Mouse (Mus musculus) ES-E14 (cell line): Measurements from ENCODE around the gene Golim4. TPM values are rescaled to one million over a fixed set of nuclear protein-coding genes. Genes with fewer than 3 reads are reported as not detected.

Source experiments
- DNase-seq: peaks from one replicate; pipeline ENCODE4 v3.0.0-alpha.2; 2013; ENCODE audit warnings: low read depth, low spot score
- H3K27ac ChIP-seq: 2 replicates; pipeline ENCODE4 v1.5.1; 2012; ENCODE audit warnings: low read depth, mild to moderate bottlenecking, low read length, moderate library complexity, mixed read lengths; ENCODE audit not compliant: poor library complexity, insufficient read depth, severe bottlenecking
- H3K36me3 ChIP-seq: 2 replicates; pipeline ENCODE4 v1.6.1; 2012; ENCODE audit warnings: mild to moderate bottlenecking, low read length, moderate library complexity, mixed read lengths; ENCODE audit not compliant: control insufficient read depth, poor library complexity, insufficient read depth, severe bottlenecking
- H3K4me1 ChIP-seq, 2 experiments: fragments of 150-350 bp in 1 of 2; sonication (generic) in 1 of 2; 2 replicates each; pipeline ENCODE4 v1.6.1; 2012; ENCODE audit warnings: low read length in 2 of 2, mild to moderate bottlenecking in 1 of 2, mixed read lengths in 1 of 2; ENCODE audit not compliant: control insufficient read depth in 2 of 2, insufficient read depth in 2 of 2, poor library complexity in 1 of 2
- H3K4me3 ChIP-seq, 2 experiments: fragments of 150-350 bp in 1 of 2; sonication (generic) in 1 of 2; 2 replicates each; pipeline ENCODE4 v1.5.1; 2012; ENCODE audit warnings: low read length in 2 of 2, low read depth in 1 of 2, mild to moderate bottlenecking in 1 of 2, mixed read lengths in 1 of 2; ENCODE audit not compliant: insufficient read depth in 1 of 2, poor library complexity in 1 of 2, severe bottlenecking in 1 of 2
- H3K9ac ChIP-seq: 2 replicates; pipeline ENCODE4 v1.6.1; 2012; ENCODE audit warnings: low read depth, mild to moderate bottlenecking, low read length, mixed read lengths; ENCODE audit not compliant: poor library complexity, insufficient read depth, severe bottlenecking
- H3K9me3 ChIP-seq: fragments of 150-350 bp; sonication (generic); 2 replicates; pipeline ENCODE4 v1.6.1; 2012; ENCODE audit warnings: low read depth, mild to moderate bottlenecking, low read length; ENCODE audit not compliant: control insufficient read depth, insufficient read depth
- CHD2 ChIP-seq: IDR thresholded peaks from 2 replicates; pipeline ENCODE4 v1.6.1; 2014; ENCODE audit warnings: mild to moderate bottlenecking, low read depth, low read length, inconsistent platforms
- HCFC1 ChIP-seq: IDR thresholded peaks from 2 replicates; pipeline ENCODE4 v1.6.1; 2012; ENCODE audit warnings: low read length, inconsistent platforms, borderline replicate concordance; ENCODE audit not compliant: insufficient read depth
- MAFK ChIP-seq: IDR thresholded peaks from 2 replicates; pipeline ENCODE4 v1.6.1; 2014; ENCODE audit warnings: mild to moderate bottlenecking, low read depth, low read length, inconsistent platforms; ENCODE audit not compliant: insufficient read depth
- ZC3H11A ChIP-seq: IDR thresholded peaks from 2 replicates; pipeline ENCODE4 v1.6.1; 2012; ENCODE audit warnings: low read depth, mild to moderate bottlenecking, inconsistent platforms, low read length, borderline replicate concordance
- ZNF384 ChIP-seq: IDR thresholded peaks from 2 replicates; pipeline ENCODE4 v1.6.1; 2012; ENCODE audit warnings: low read depth, low read length, inconsistent platforms
- in situ Hi-C, 2 experiments: fragments of 600-800 bp; cut with MboI; formaldehyde crosslinking; loops; one replicate each; pipeline ENCODE4 v1.15.1; 2025; ENCODE audit warnings: low sequenced_read_pairs in 2 of 2, inconsistent platforms in 1 of 2; ENCODE audit not compliant: unreplicated experiment in 2 of 2
- total RNA-seq: library from RNA; depleted of rRNA; stranded (reverse); fragments of 300-350 nt; gene quantifications from 2 replicates; pipeline ENCODE4 v1.2.3, GENCODE M21; 2012

Golim4 gene
- total RNA-seq, 1 experiment = 11.8 TPM

DNA sequence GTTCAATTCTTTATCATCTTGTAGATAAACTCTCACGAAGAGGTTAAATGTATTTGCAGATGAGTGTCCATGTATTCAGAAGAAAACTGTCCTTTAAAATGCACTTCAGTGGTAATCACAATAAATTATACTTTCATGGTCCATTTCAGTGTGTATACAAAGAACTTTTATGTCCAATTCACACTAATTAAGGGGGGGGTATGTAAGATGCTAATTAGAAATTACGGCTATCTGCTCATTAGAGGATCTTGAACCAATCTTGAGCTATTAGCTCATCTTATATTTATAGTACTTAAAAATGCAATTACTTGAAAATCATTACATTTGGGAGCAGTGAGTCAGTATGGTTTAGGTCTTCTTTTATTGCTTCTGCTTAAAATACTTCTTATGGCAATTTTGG lies 31.6 kb downstream of the Golim4 start:
- no peaks in the 10 kb centered on the region for H3K4me1 ChIP-seq
- H3K36me3 ChIP-seq = no peaks in the 10 kb centered on the region
- in situ Hi-C loops = no loop called here
- H3K27ac ChIP-seq = no peak overlapping the region
- H3K9ac ChIP-seq = no peak overlapping the region
- no peaks in the 10 kb centered on the region for H3K9me3 ChIP-seq
- H3K4me3 ChIP-seq = no peak overlapping the region
- no peak for DNase-seq
- TF ChIP-seq ZNF384 (no peak), HCFC1 (no peak), MAFK (no peak), ZC3H11A (no peak), CHD2 (no peak)

DNA sequence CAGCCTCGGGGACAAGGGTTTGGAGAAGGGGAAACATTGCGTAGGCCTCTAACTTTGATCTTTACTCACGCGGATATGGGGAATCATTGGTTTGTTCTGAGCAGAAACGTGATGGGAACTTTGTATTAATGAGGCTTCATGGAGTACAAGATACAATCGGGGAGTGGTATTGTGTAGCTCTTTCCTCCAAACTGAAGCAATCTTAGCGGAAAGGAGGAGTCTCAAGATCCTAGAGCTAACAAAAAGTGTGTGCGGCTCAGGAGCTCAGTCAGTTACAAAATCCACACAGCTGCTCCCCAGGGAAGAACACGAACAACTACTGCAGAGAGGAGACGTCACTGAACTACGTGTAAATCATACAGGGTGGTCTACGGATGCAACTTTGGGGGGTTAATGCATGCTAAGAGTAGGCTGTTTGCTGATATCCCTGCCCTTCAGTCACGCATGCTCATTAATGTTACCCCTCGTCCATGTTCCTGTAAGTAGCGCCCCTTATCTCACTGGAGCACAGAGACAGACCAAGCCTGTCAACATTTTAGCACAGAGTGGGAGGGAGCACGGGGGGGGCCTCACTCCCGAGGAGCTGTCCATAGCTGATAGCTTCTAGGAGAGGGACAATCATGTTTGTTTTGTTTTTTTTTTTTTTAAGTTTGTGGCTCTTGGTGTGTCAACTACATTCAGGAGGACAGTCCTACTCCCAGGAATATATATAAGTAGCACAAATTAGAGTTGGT lies 38.8 kb downstream of the Golim4 start:
- in situ Hi-C loops = no loop called here
- no peak overlapping the region for H3K4me3 ChIP-seq
- H3K36me3 ChIP-seq = no peaks in the 10 kb centered on the region
- no peak overlapping the region for H3K27ac ChIP-seq
- no peak for DNase-seq
- no peaks in the 10 kb centered on the region for H3K4me1 ChIP-seq
- H3K9me3 ChIP-seq = no peaks in the 10 kb centered on the region
- no peak for TF ChIP-seq MAFK
- no peak for TF ChIP-seq ZNF384
- TF ChIP-seq ZC3H11A = no peak
- no peak overlapping the region for H3K9ac ChIP-seq

DNA sequence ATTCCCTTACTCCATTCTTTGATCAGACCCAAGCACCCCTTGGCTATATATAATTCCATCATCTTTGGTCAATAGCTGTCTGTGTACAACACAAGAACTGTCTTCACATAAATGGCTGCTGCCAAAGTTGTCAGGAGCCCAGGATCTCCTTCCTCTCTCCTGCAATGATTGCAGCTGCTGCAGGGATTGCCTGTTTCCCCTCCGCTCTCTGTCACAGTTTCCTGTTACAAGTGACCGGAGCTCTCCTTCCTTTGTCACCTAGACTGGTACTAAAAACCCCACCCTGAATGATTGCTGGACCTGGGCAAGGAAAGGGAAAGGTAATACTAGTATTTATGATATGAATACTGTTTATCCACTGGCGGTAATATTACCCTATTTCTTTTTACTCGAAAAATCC lies 44.0 kb downstream of the Golim4 start:
- no peaks in the 10 kb centered on the region for H3K9me3 ChIP-seq
- no peaks in the 10 kb centered on the region for H3K36me3 ChIP-seq
- no peak for TF ChIP-seq CHD2
- no peak for TF ChIP-seq ZC3H11A
- no peak for TF ChIP-seq ZNF384
- TF ChIP-seq MAFK = no peak
- no peak for TF ChIP-seq HCFC1
- H3K4me3 ChIP-seq = no peak overlapping the region
- no peaks in the 10 kb centered on the region for H3K4me1 ChIP-seq
- no peak for DNase-seq
- H3K27ac ChIP-seq = no peak overlapping the region
- in situ Hi-C loops = no loop called here
- no peak overlapping the region for H3K9ac ChIP-seq

DNA sequence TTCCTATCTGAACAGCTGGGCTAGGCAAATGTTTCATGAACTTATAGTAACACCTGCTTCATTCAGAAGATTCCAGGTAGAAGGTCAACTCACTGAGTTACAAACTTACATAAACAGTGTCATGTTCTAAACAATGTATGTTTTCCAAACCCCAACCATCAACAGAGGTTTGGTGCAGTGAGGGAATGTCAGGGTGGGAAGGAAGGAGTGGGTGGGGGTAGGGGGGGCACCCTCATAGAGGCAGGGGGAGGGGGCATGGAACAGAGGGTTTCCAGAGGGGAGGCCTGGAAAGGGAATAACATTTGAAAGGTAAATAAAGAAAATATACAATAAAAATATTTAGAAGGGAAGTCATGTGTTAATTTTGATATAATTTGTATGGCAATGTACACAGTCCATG lies 46.0 kb downstream of the Golim4 start:
- H3K4me3 ChIP-seq = no peak overlapping the region
- no peak overlapping the region for H3K9ac ChIP-seq
- TF ChIP-seq MAFK (no peak), ZC3H11A (no peak), HCFC1 (no peak)
- no peaks in the 10 kb centered on the region for H3K36me3 ChIP-seq
- H3K4me1 ChIP-seq = no peaks in the 10 kb centered on the region
- no peak overlapping the region for H3K27ac ChIP-seq
- in situ Hi-C loops = no loop called here
- H3K9me3 ChIP-seq = no peaks in the 10 kb centered on the region
- no peak for DNase-seq

DNA sequence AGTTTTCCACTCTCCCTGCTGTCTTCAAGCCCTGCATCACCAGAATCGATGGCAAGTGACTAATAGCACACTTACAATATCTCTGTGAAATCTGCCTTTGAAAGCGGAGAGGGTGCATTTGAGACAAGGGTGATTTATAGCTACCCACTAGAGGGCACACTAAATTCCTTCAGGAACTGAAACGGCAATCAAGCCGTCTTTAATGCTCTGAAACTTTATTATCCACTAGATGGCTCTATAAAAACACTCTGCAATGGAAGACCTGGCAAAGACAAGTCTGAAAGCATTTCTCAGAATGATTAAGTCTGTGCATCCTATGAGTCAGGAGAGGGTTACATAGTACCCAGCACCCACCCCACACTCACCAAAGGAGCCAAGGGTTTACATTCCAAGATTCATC lies 46.5 kb downstream of the Golim4 start:
- no peak overlapping the region for H3K4me3 ChIP-seq
- H3K9me3 ChIP-seq = no peaks in the 10 kb centered on the region
- in situ Hi-C loops = no loop called here
- peak; percentile 4 for DNase-seq
- TF ChIP-seq ZC3H11A (no peak), MAFK (no peak), HCFC1 (no peak), ZNF384 (no peak), CHD2 (no peak)
- H3K9ac ChIP-seq = no peak overlapping the region
- H3K27ac ChIP-seq = no peak overlapping the region
- H3K36me3 ChIP-seq = no peaks in the 10 kb centered on the region
- no peaks in the 10 kb centered on the region for H3K4me1 ChIP-seq
